Mouse (Mus musculus) thymus, adult 2 months (tissue): Measurements from ENCODE around the gene Evi2.

Experiments used
- CTCF ChIP-seq: fragments of 200-500 bp; IDR thresholded peaks from 2 replicates; pipeline ENCODE4 v1.5.1; 2012; ENCODE audit warnings: mild to moderate bottlenecking, control low read depth, low read length, moderate library complexity, borderline replicate concordance; ENCODE audit not compliant: control insufficient read depth, poor library complexity, insufficient read depth; ENCODE audit errors: extremely low read depth
- POLR2A ChIP-seq: fragments of 200-500 bp; IDR thresholded peaks from 2 replicates; pipeline ENCODE4 v1.6.1; 2012; ENCODE audit warnings: mild to moderate bottlenecking, low read length, control low read depth, moderate library complexity; ENCODE audit not compliant: control insufficient read depth, poor library complexity, insufficient read depth; ENCODE audit errors: extremely low read depth

DNA sequence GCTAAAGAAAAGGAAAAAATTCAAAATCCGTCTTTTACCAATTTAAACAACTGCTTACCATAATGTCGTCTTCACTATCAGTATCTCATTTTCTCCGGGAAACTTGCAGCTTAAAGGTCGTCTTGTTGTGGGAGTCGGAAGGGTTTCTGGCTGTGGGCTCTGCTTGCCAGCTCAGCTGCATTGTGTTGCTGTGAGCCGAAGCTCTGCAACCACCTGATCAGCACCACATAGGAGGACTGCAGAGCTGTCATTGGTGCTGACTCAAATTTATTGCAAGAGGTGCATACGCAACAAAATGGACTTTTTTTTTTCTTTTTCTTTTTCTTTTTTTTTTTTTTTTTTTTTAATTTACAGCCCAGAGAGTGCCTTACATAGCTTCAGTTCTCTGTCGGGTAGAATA is 26.5 kb downstream of the Evi2 start, which contains the start of gene Omg:
- TF ChIP-seq POLR2A: no peak
- no peak for TF ChIP-seq CTCF
